Mouse (Mus musculus): ENCODE data around the gene Cd7.

GRCm38 (mm10) chr11:121027259-121027658 lies 12.0 kb downstream of the Cd7 start:
- no peak for TF ChIP-seq GATA1 (IDR thresholded peaks at IDR 0.05; ENCODE audit: low read length)
- TF ChIP-seq TAL1 (IDR thresholded peaks at IDR 0.05; ENCODE audit: low read length), result no peak

Measured in erythroblast, embryonic 14.5 days (primary cell).